Mouse (Mus musculus) neural tube, embryonic 11.5 days (tissue): ENCODE measurements at regions not wholly inside any gene's neighbourhood (a gene's known extent, or its start where the extent isn't known, plus 50 kb on each side); places are given as distances from the start of the nearest gene placed in this dataset.

Experiments used
- ATAC-seq: fragments of 200-750 bp; cut with Nextera tagmentation; 2 replicates; pipeline ENCODE4 v1.8.0; 2017; ENCODE audit warnings: moderate number of reproducible peaks, mild to moderate bottlenecking, moderate TSS enrichment, moderate library complexity; ENCODE audit not compliant: insufficient read depth, low FRiP score, low TSS enrichment
- DNase-seq: peaks from one replicate; pipeline ENCODE4 v3.0.0-alpha.2; 2015; ENCODE audit warnings: low spot score
- H3K27ac ChIP-seq: fragments of 300-500 bp; sonication (generic); 2 replicates; pipeline ENCODE4 v1.5.1; 2014; ENCODE audit warnings: low read depth, mild to moderate bottlenecking, low read length
- H3K27me3 ChIP-seq: fragments of 300-500 bp; sonication (generic); 2 replicates; pipeline ENCODE4 v1.6.1; 2014; ENCODE audit warnings: mild to moderate bottlenecking, low read length, mixed read lengths; ENCODE audit not compliant: control insufficient read depth, insufficient read depth
- H3K36me3 ChIP-seq: fragments of 300-500 bp; sonication (generic); 2 replicates; pipeline ENCODE4 v1.6.1; 2014; ENCODE audit warnings: mild to moderate bottlenecking, low read length, moderate library complexity, mixed read lengths; ENCODE audit not compliant: control insufficient read depth, insufficient read depth
- H3K4me1 ChIP-seq: fragments of 300-500 bp; sonication (generic); 2 replicates; pipeline ENCODE4 v1.6.1; 2014; ENCODE audit warnings: low read length, mixed read lengths; ENCODE audit not compliant: control insufficient read depth, insufficient read depth
- H3K4me2 ChIP-seq: fragments of 300-500 bp; sonication (generic); 2 replicates; pipeline ENCODE4 v1.6.1; 2014; ENCODE audit warnings: low read depth, mild to moderate bottlenecking, moderate library complexity
- H3K4me3 ChIP-seq: fragments of 300-500 bp; sonication (generic); 2 replicates; pipeline ENCODE4 v1.5.1; 2014; ENCODE audit warnings: low read depth, low read length
- H3K9ac ChIP-seq: fragments of 300-500 bp; sonication (generic); 2 replicates; pipeline ENCODE4 v1.6.1; 2014; ENCODE audit warnings: mild to moderate bottlenecking, low read length
- H3K9me3 ChIP-seq: fragments of 300-500 bp; sonication (generic); 2 replicates; pipeline ENCODE4 v1.6.1; 2016; ENCODE audit warnings: low read length; ENCODE audit not compliant: control insufficient read depth
- WGBS: fragments of 180-500 bp; shearing (Covaris S2); extraction: QIAGEN DNeasy Blood & Tissue Kit; methylation state at CpG from one replicate; pipeline ENCODE4 v1.1.7; 2014; 5-methylcytosine and 5-hydroxymethylcytosine counted together

GRCm38 (mm10) chr3:79002173-79002848 lies 284.0 kb downstream of the Rapgef2 start:
- WGBS, result 80% methylated on average over 4 of the region's 4 CpGs
- DNase-seq (no peak), ATAC-seq (no peak)
- Histone ChIP-seq H3K4me3 (no peak overlapping the region), H3K4me2 (no peak overlapping the region), H3K27me3 (no peaks in the 10 kb centered on the region), H3K36me3 (no peaks in the 10 kb centered on the region), H3K27ac (no peak overlapping the region), H3K4me1 (no peaks in the 10 kb centered on the region), H3K9me3 (no peaks in the 10 kb centered on the region), H3K9ac (no peak overlapping the region)

- Histone ChIP-seq H3K4me3 (no peak overlapping the region), H3K9ac (no peak overlapping the region), H3K27me3 (no peaks in the 10 kb centered on the region), H3K4me1 (no peaks in the 10 kb centered on the region), H3K36me3 (no peaks in the 10 kb centered on the region), H3K4me2 (no peak overlapping the region), H3K9me3 (no peaks in the 10 kb centered on the region), H3K27ac (no peak overlapping the region)
- 88% methylated on average over 4 of the region's 4 CpGs for WGBS
- ATAC-seq (no peak), DNase-seq (no peak)
Observed at GRCm38 (mm10) chr3:79001754-79002153, 284.6 kb downstream of the Rapgef2 start.

- Histone ChIP-seq H3K4me3 (no peak overlapping the region), H3K36me3 (no peaks in the 10 kb centered on the region), H3K9me3 (no peaks in the 10 kb centered on the region), H3K27ac (no peak overlapping the region), H3K4me1 (no peaks in the 10 kb centered on the region), H3K9ac (no peak overlapping the region), H3K4me2 (no peak overlapping the region), H3K27me3 (no peaks in the 10 kb centered on the region)
- WGBS, result 81% methylated on average over 2 of the region's 2 CpGs
- ATAC-seq (no peak), DNase-seq (no peak)
Observed at GRCm38 (mm10) chr3:79000293-79000692, 286.0 kb downstream of the Rapgef2 start.

GRCm38 (mm10) chr3:78999803-79000202 lies 286.5 kb downstream of the Rapgef2 start:
- WGBS, result 75% methylated on average over 3 of the region's 3 CpGs
- no peaks in the 10 kb centered on the region for H3K4me1 ChIP-seq
- H3K4me2 ChIP-seq, result no peak overlapping the region
- H3K36me3 ChIP-seq, result no peaks in the 10 kb centered on the region
- DNase-seq, result no peak
- ATAC-seq, result no peak
- no peak overlapping the region for H3K4me3 ChIP-seq
- H3K27me3 ChIP-seq, result no peaks in the 10 kb centered on the region
- no peak overlapping the region for H3K27ac ChIP-seq
- H3K9me3 ChIP-seq, result no peaks in the 10 kb centered on the region
- H3K9ac ChIP-seq, result no peak overlapping the region

GRCm38 (mm10) chr3:78988120-78988519 lies 298.2 kb downstream of the Rapgef2 start:
- no peak overlapping the region for H3K27ac ChIP-seq
- H3K36me3 ChIP-seq, result no peaks in the 10 kb centered on the region
- no peak for DNase-seq
- no peak overlapping the region for H3K4me3 ChIP-seq
- no peak overlapping the region for H3K9ac ChIP-seq
- H3K27me3 ChIP-seq, result no peaks in the 10 kb centered on the region
- WGBS, result 85% methylated on average over 2 of the region's 2 CpGs
- no peaks in the 10 kb centered on the region for H3K4me1 ChIP-seq
- no peak overlapping the region for H3K4me2 ChIP-seq
- no peaks in the 10 kb centered on the region for H3K9me3 ChIP-seq
- no peak for ATAC-seq

- H3K4me3 ChIP-seq, result no peak overlapping the region
- 75% methylated on average over 7 of the region's 7 CpGs for WGBS
- no peak for ATAC-seq
Observed at GRCm38 (mm10) chr3:78986726-78987125, 299.6 kb downstream of the Rapgef2 start.

GRCm38 (mm10) chr3:78981057-78981456 lies 305.3 kb downstream of the Rapgef2 start:
- DNase-seq (no peak), ATAC-seq (no peak)
- no peaks in the 10 kb centered on the region for H3K36me3 ChIP-seq

More at GRCm38 (mm10) chr3:78986726-78987125, 299.6 kb downstream of the Rapgef2 start:
- Histone ChIP-seq H3K27ac (no peak overlapping the region), H3K36me3 (no peaks in the 10 kb centered on the region), H3K27me3 (no peaks in the 10 kb centered on the region), H3K4me2 (no peak overlapping the region), H3K4me1 (no peaks in the 10 kb centered on the region), H3K9me3 (no peaks in the 10 kb centered on the region), H3K9ac (no peak overlapping the region)
- no peak for DNase-seq

GRCm38 (mm10) chr3:78978781-78979180 lies 307.5 kb downstream of the Rapgef2 start:
- ATAC-seq, result no peak
- 86% methylated on average over 4 of the region's 4 CpGs for WGBS
- no peaks in the 10 kb centered on the region for H3K27me3 ChIP-seq

More at GRCm38 (mm10) chr3:78981057-78981456, 305.3 kb downstream of the Rapgef2 start:
- Histone ChIP-seq H3K4me1 (no peaks in the 10 kb centered on the region), H3K9me3 (no peaks in the 10 kb centered on the region), H3K27ac (no peak overlapping the region), H3K27me3 (no peaks in the 10 kb centered on the region), H3K4me2 (no peak overlapping the region), H3K9ac (no peak overlapping the region), H3K4me3 (no peak overlapping the region)
- 89% methylated on average over 3 of the region's 3 CpGs for WGBS

More at GRCm38 (mm10) chr3:78978781-78979180, 307.5 kb downstream of the Rapgef2 start:
- H3K9ac ChIP-seq, result no peak overlapping the region
- DNase-seq, result no peak
- H3K27ac ChIP-seq, result no peak overlapping the region
- H3K9me3 ChIP-seq, result no peaks in the 10 kb centered on the region
- no peaks in the 10 kb centered on the region for H3K4me1 ChIP-seq
- H3K4me3 ChIP-seq, result no peak overlapping the region
- no peaks in the 10 kb centered on the region for H3K36me3 ChIP-seq
- no peak overlapping the region for H3K4me2 ChIP-seq
